In genomic region chr10:113105771-113106430, GRCm38 (mm10) we compare ENCODE assay signal across 10 mouse cellular contexts.
DNase-seq lines count a peak whose midpoint lies in the region; ATAC-seq and TF ChIP-seq lines count a peak whose summit lies in the region.
"Had no signal": no experiment of that assay in that cellular context is flagged by ENCODE, and none has a peak within 500 bp of the region (broad histone marks: within the 10 kb centered on the region; RNA-seq: fewer than 3 reads in every experiment).

No protein-coding gene starts in this region.

- no peak for ATAC-seq in intestine, postnatal 0 days
- no peak for ATAC-seq in intestine, embryonic 16.5 days
- peak; percentile 82 for ATAC-seq in hindbrain, postnatal 0 days

- TF ChIP-seq CTCF in intestine, postnatal 0 days (IDR thresholded peaks at IDR 0.05; ENCODE audit: low read depth): peak; percentile 54
- TF ChIP-seq CTCF in hindbrain, postnatal 0 days (IDR thresholded peaks at IDR 0.05; ENCODE audit: low read depth): peak; percentile 65

- no peak overlapping the region for H3K27ac ChIP-seq in intestine, postnatal 0 days (ENCODE audit: low read depth, low read length)
- H3K27ac ChIP-seq in intestine, embryonic 16.5 days (ENCODE audit: low read length): no peak overlapping the region
- no peak overlapping the region for H3K27ac ChIP-seq in hindbrain, postnatal 0 days

- DNase-seq in ES-CJ7 (ENCODE audit: low read depth, low spot score): peak; percentile 31
- peak; percentile 20 for DNase-seq in brain, embryonic 18.5 days (ENCODE audit: low read depth, low spot score)
- peak; percentile 77 for DNase-seq in hindbrain, postnatal 0 days (ENCODE audit: low spot score)
- no peak for DNase-seq in ovary, postnatal 36 days (ENCODE audit: low spot score)
- no peak for DNase-seq in kidney, adult 11 months
- no peak for DNase-seq in kidney, adult 8-10 months
- DNase-seq: kidney, postnatal 4 days; lung, postnatal 36 days had no signal

- H3K27me3 ChIP-seq in intestine, postnatal 0 days (replicated peaks; ENCODE audit: control insufficient read depth, insufficient read depth, low read length): no peaks in the 10 kb centered on the region
- H3K27me3 ChIP-seq in intestine, embryonic 16.5 days (replicated peaks; ENCODE audit: control insufficient read depth, insufficient read depth, low read length): no peaks in the 10 kb centered on the region
- H3K27me3 ChIP-seq in hindbrain, postnatal 0 days (ENCODE audit: insufficient read depth, low read length): no peaks in the 10 kb centered on the region

- 50% methylated on average over 1 of the region's 1 CpGs for WGBS in intestine, postnatal 0 days
- WGBS in intestine, embryonic 16.5 days: 50% methylated on average over 1 of the region's 1 CpGs
- 19% methylated on average over 1 of the region's 1 CpGs for WGBS in hindbrain, postnatal 0 days

- H3K4me1 ChIP-seq in intestine, postnatal 0 days (replicated peaks; ENCODE audit: control insufficient read depth, insufficient read depth, low read length): no peaks in the 10 kb centered on the region
- no peaks in the 10 kb centered on the region for H3K4me1 ChIP-seq in intestine, embryonic 16.5 days (ENCODE audit: control insufficient read depth, insufficient read depth, low read length)
- H3K4me1 ChIP-seq in hindbrain, postnatal 0 days (ENCODE audit: insufficient read depth, low read length): no peaks in the 10 kb centered on the region

- H3K36me3 ChIP-seq in intestine, postnatal 0 days (ENCODE audit: control insufficient read depth, insufficient read depth): no peaks in the 10 kb centered on the region
- no peaks in the 10 kb centered on the region for H3K36me3 ChIP-seq in intestine, embryonic 16.5 days (ENCODE audit: control insufficient read depth, insufficient read depth, low read length)
- H3K36me3 ChIP-seq in hindbrain, postnatal 0 days (ENCODE audit: insufficient read depth, low read length): no peaks in the 10 kb centered on the region

- no peaks in the 10 kb centered on the region for H3K9me3 ChIP-seq in intestine, postnatal 0 days (ENCODE audit: control insufficient read depth)
- no peaks in the 10 kb centered on the region for H3K9me3 ChIP-seq in intestine, embryonic 16.5 days (ENCODE audit: control insufficient read depth, low read length)
- H3K9me3 ChIP-seq in hindbrain, postnatal 0 days (ENCODE audit: low read length): no peaks in the 10 kb centered on the region

- H3K4me2 ChIP-seq in intestine, postnatal 0 days (replicated peaks; ENCODE audit: low read depth): no peak overlapping the region
- no peak overlapping the region for H3K4me2 ChIP-seq in intestine, embryonic 16.5 days (ENCODE audit: low read depth, low read length)
- H3K4me2 ChIP-seq in hindbrain, postnatal 0 days (ENCODE audit: low read depth, low read length): no peak overlapping the region

- no peak overlapping the region for H3K9ac ChIP-seq in intestine, postnatal 0 days (ENCODE audit: low read depth, low read length)
- H3K9ac ChIP-seq in intestine, embryonic 16.5 days (ENCODE audit: low read depth, low read length): no peak overlapping the region
- H3K9ac ChIP-seq in hindbrain, postnatal 0 days (replicated peaks; ENCODE audit: low read length): no peak overlapping the region

- H3K4me3 ChIP-seq in intestine, postnatal 0 days (ENCODE audit: low read depth, low read length): no peak overlapping the region
- no peak overlapping the region for H3K4me3 ChIP-seq in intestine, embryonic 16.5 days (ENCODE audit: low read length)
- H3K4me3 ChIP-seq in hindbrain, postnatal 0 days (ENCODE audit: low read length): no peak overlapping the region

Comparison
In these comparisons a context has a peak if more than half of its experiments do, and no peak if none do; other contexts are left out.
1. DNase-seq: peak in ES-CJ7 (single experiment), brain, embryonic 18.5 days (single experiment) and hindbrain, postnatal 0 days (single experiment); none in ovary, postnatal 36 days (single experiment), kidney, adult 11 months (single experiment) and kidney, adult 8-10 months (0 of 2).